Mouse (Mus musculus): ENCODE data around the gene Foxn3. TPM values are rescaled to one million over a fixed set of nuclear protein-coding genes. Genes with fewer than 3 reads are reported as not detected.
A peak's percentile ranks its signal among the peaks of the same experiment; 100 is the strongest.

The Foxn3 gene
- total and polyA plus RNA-seq, 2 experiments, result 21.1 to 27.3 TPM

- H3K27me3 ChIP-seq (ENCODE audit: control insufficient read depth, insufficient read depth, low read length), result no peaks in the 10 kb centered on the region
- H3K9ac ChIP-seq (ENCODE audit: low read depth, low read length), result no peak overlapping the region
- no peak for DNase-seq (ENCODE audit: extremely low read depth, low read depth, low spot score)
- no peak overlapping the region for H3K27ac ChIP-seq (replicated peaks; ENCODE audit: insufficient read depth, low read depth, low read length)
- peaks cover 10% of the 10 kb centered on the region; the same call in 1 of the 2 replicates for H3K36me3 ChIP-seq (ENCODE audit: control insufficient read depth, insufficient read depth, low read length)
- peaks cover 29% of the 10 kb centered on the region for H3K79me2 ChIP-seq (ENCODE audit: control insufficient read depth, insufficient read depth, low read length)
- peaks cover 40% of the 10 kb centered on the region for H3K4me1 ChIP-seq (ENCODE audit: control insufficient read depth, insufficient read depth, low read length)
- TF ChIP-seq CTCF (IDR thresholded peaks at IDR 0.05; ENCODE audit: low read depth, low read length), result no peak
- no peak for TF ChIP-seq POLR2A (IDR thresholded peaks at IDR 0.05; ENCODE audit: extremely low read depth, insufficient read depth, low read length)
- H3K4me3 ChIP-seq (ENCODE audit: insufficient read depth, low read depth, low read length), result no peak overlapping the region
- 97% methylated on average over 2 of the region's 2 CpGs for WGBS
These were observed 220.0 kb downstream of the Foxn3 start for GRCm38 (mm10) chr12:99343378-99343777.

- 22% methylated on average over 3 of the region's 3 CpGs for WGBS
- peak; percentile 91 for DNase-seq (ENCODE audit: extremely low read depth, low read depth, low spot score)
- H3K79me2 ChIP-seq (ENCODE audit: control insufficient read depth, insufficient read depth, low read length), result peaks cover 22% of the 10 kb centered on the region
- no peaks in the 10 kb centered on the region for H3K27me3 ChIP-seq (ENCODE audit: control insufficient read depth, insufficient read depth, low read length)
- no peak overlapping the region for H3K4me3 ChIP-seq (ENCODE audit: insufficient read depth, low read depth, low read length)
- peaks cover 35% of the 10 kb centered on the region for H3K4me1 ChIP-seq (ENCODE audit: control insufficient read depth, insufficient read depth, low read length)
- peak overlapping the region; percentile 52; the same call in 1 of the 2 replicates for H3K27ac ChIP-seq (replicated peaks; ENCODE audit: insufficient read depth, low read depth, low read length)
- no peak overlapping the region for H3K9ac ChIP-seq (ENCODE audit: low read depth, low read length)
- peaks cover 10% of the 10 kb centered on the region; the same call in 1 of the 2 replicates for H3K36me3 ChIP-seq (ENCODE audit: control insufficient read depth, insufficient read depth, low read length)
- no peak for TF ChIP-seq POLR2A (IDR thresholded peaks at IDR 0.05; ENCODE audit: extremely low read depth, insufficient read depth, low read length)
- no peak for TF ChIP-seq CTCF (IDR thresholded peaks at IDR 0.05; ENCODE audit: low read depth, low read length)
These were observed 221.2 kb downstream of the Foxn3 start for GRCm38 (mm10) chr12:99342160-99342559.

- no peak overlapping the region for H3K9ac ChIP-seq (ENCODE audit: low read depth, low read length)
- no peak for DNase-seq (ENCODE audit: extremely low read depth, low read depth, low spot score)
- no peak overlapping the region for H3K27ac ChIP-seq (replicated peaks; ENCODE audit: insufficient read depth, low read depth, low read length)
- TF ChIP-seq CTCF (IDR thresholded peaks at IDR 0.05; ENCODE audit: low read depth, low read length) (no peak), POLR2A (IDR thresholded peaks at IDR 0.05; ENCODE audit: extremely low read depth, insufficient read depth, low read length) (no peak)
- H3K36me3 ChIP-seq (ENCODE audit: control insufficient read depth, insufficient read depth, low read length), result peaks cover 10% of the 10 kb centered on the region; the same call in 1 of the 2 replicates
- peaks cover 35% of the 10 kb centered on the region for H3K4me1 ChIP-seq (ENCODE audit: control insufficient read depth, insufficient read depth, low read length)
- H3K79me2 ChIP-seq (ENCODE audit: control insufficient read depth, insufficient read depth, low read length), result peaks cover 24% of the 10 kb centered on the region
- no peak overlapping the region for H3K4me3 ChIP-seq (ENCODE audit: insufficient read depth, low read depth, low read length)
- 38% methylated on average over 7 of the region's 7 CpGs for WGBS
- no peaks in the 10 kb centered on the region for H3K27me3 ChIP-seq (ENCODE audit: control insufficient read depth, insufficient read depth, low read length)
These were observed 221.6 kb downstream of the Foxn3 start for GRCm38 (mm10) chr12:99341751-99342150.

- no peak for TF ChIP-seq CTCF (IDR thresholded peaks at IDR 0.05; ENCODE audit: low read depth, low read length)
- TF ChIP-seq POLR2A (IDR thresholded peaks at IDR 0.05; ENCODE audit: extremely low read depth, insufficient read depth, low read length), result no peak
- H3K27me3 ChIP-seq (ENCODE audit: control insufficient read depth, insufficient read depth, low read length), result no peaks in the 10 kb centered on the region
- peaks cover 10% of the 10 kb centered on the region; the same call in 1 of the 2 replicates for H3K36me3 ChIP-seq (ENCODE audit: control insufficient read depth, insufficient read depth, low read length)
- H3K4me1 ChIP-seq (ENCODE audit: control insufficient read depth, insufficient read depth, low read length), result peaks cover 30% of the 10 kb centered on the region
- H3K79me2 ChIP-seq (ENCODE audit: control insufficient read depth, insufficient read depth, low read length), result peaks cover 24% of the 10 kb centered on the region
- H3K27ac ChIP-seq (replicated peaks; ENCODE audit: insufficient read depth, low read depth, low read length), result no peak overlapping the region
- 79% methylated on average over 13 of the region's 13 CpGs for WGBS
- DNase-seq (ENCODE audit: extremely low read depth, low read depth, low spot score), result no peak
- no peak overlapping the region for H3K4me3 ChIP-seq (ENCODE audit: insufficient read depth, low read depth, low read length)
- H3K9ac ChIP-seq (ENCODE audit: low read depth, low read length), result no peak overlapping the region
These were observed 222.8 kb downstream of the Foxn3 start for GRCm38 (mm10) chr12:99340418-99341182.

- Histone ChIP-seq H3K36me3 (ENCODE audit: control insufficient read depth, insufficient read depth, low read length) (peaks cover 10% of the 10 kb centered on the region; the same call in 1 of the 2 replicates), H3K4me3 (ENCODE audit: insufficient read depth, low read depth, low read length) (no peak overlapping the region), H3K9ac (ENCODE audit: low read depth, low read length) (no peak overlapping the region), H3K4me1 (ENCODE audit: control insufficient read depth, insufficient read depth, low read length) (peaks cover 30% of the 10 kb centered on the region), H3K27me3 (ENCODE audit: control insufficient read depth, insufficient read depth, low read length) (no peaks in the 10 kb centered on the region), H3K79me2 (ENCODE audit: control insufficient read depth, insufficient read depth, low read length) (peaks cover 21% of the 10 kb centered on the region), H3K27ac (replicated peaks; ENCODE audit: insufficient read depth, low read depth, low read length) (no peak overlapping the region)
- TF ChIP-seq CTCF (IDR thresholded peaks at IDR 0.05; ENCODE audit: low read depth, low read length), result no peak
- no peak for TF ChIP-seq POLR2A (IDR thresholded peaks at IDR 0.05; ENCODE audit: extremely low read depth, insufficient read depth, low read length)
- WGBS, result 93% methylated on average over 11 of the region's 11 CpGs
- peak; percentile 33 for DNase-seq (ENCODE audit: extremely low read depth, low read depth, low spot score)
These were observed 223.6 kb downstream of the Foxn3 start for GRCm38 (mm10) chr12:99339640-99340325.

Measured in liver, adult 2 months (tissue).